Mouse (Mus musculus) spleen, postnatal 0 days (tissue): ENCODE measurements around the gene Dnajb11. TPM values are rescaled to one million over a fixed set of nuclear protein-coding genes. Genes with fewer than 3 reads are reported as not detected.

ENCODE experiments used
- polyA plus RNA-seq: library from polyadenylated mRNA; unstranded; fragments of >200 nt; fragmentation: Nextera tagmentation; extraction: Ambion mirVana; gene quantifications from 2 replicates; pipeline ENCODE4 v1.2.1, GENCODE M21; 2015

The Dnajb11 gene
- 53.3 and 57.6 TPM in 2 replicates for polyA plus RNA-seq

GRCm38 (mm10) chr16:22857431-22858113 is at the start of gene Dnajb11, which contains the start of gene Tbccd1:
Gene Dnajb11, plus strand, starts transcription at chr16:22857845.
Gene Tbccd1, minus strand, starts transcription at chr16:22857669.

GRCm38 (mm10) chr16:22811477-22811876 is 46.2 kb upstream of the Dnajb11 start, which contains the start of gene Crygs:
Gene Crygs, minus strand, starts transcription at chr16:22811577.

GRCm38 (mm10) chr16:22890683-22891510 is 33.3 kb downstream of the Dnajb11 start, which contains the start of gene Ahsg:
Gene Ahsg, plus strand, starts transcription at chr16:22891277.

DNA sequence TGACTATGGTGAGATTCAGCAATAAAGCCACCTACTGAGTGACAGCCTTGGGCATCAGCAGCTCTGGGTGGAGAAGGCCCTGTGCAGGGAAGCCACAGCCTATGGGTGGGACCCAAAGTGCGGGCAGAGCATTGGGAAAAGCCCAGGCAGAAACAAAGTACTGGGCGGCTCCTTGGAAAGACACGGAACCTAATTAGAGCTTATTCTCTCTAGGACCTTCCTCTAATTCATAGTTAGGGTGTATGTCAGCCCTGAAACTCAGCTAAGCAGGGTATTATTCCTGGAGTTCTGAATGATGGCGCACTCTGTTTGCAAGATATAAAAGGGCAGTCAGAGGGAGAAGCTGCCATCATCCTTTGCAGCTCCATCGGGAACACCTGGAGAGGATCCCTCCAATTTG is 60.4 kb downstream of the Dnajb11 start, which contains the start of gene Fetub:
Fetub (plus strand) TSS at position 301 of the 400 bp plus-strand sequence.

Other genes starting within 250 kb of the Dnajb11 start
- gene Dgkg, start 200.6 kb upstream of the Dnajb11 start, polyA plus RNA-seq: 2.6 and 3.1 TPM in 2 replicates
- gene Crygs, start 46.3 kb upstream of the Dnajb11 start, polyA plus RNA-seq: 0.23 TPM in 1 of 2 replicates, not detected in the other
- gene Tbccd1, start 176 bp upstream of the Dnajb11 start, polyA plus RNA-seq: 23.6 and 27.4 TPM in 2 replicates
- 4.1 and 9.5 TPM in 2 replicates for gene Ahsg, start 33.4 kb downstream of the Dnajb11 start, polyA plus RNA-seq
- gene Fetub, start 60.5 kb downstream of the Dnajb11 start, polyA plus RNA-seq: 0.11 and 0.28 TPM in 2 replicates
- 0.22 TPM in 1 of 2 replicates, not detected in the other for gene Hrg, start 93.2 kb downstream of the Dnajb11 start, polyA plus RNA-seq
- gene Kng2, start 171.6 kb downstream of the Dnajb11 start, polyA plus RNA-seq: 0.11 and 0.12 TPM in 2 replicates
- 0.85 and 2.4 TPM in 2 replicates for gene Kng1, start 200.0 kb downstream of the Dnajb11 start, polyA plus RNA-seq
- 75.6 and 87.7 TPM in 2 replicates for gene Eif4a2, start 249.6 kb downstream of the Dnajb11 start, polyA plus RNA-seq